In genomic region chr7:127768997-127769593, GRCm38 (mm10) we compare ENCODE assay signal across 7 mouse cellular contexts. TPM values are rescaled to one million over a fixed set of nuclear protein-coding genes. Genes with fewer than 3 reads are reported as not detected.
DNase-seq lines count a peak whose midpoint lies in the region; ATAC-seq lines count a peak whose summit lies in the region.

No protein-coding gene starts in this region.

- H3K9me3 ChIP-seq in intestine, embryonic 15.5 days: no peaks in the 10 kb centered on the region

- peak overlapping the region; percentile 91 for H3K27ac ChIP-seq in intestine, embryonic 15.5 days

- peak overlapping the region; percentile 60 for H3K4me3 ChIP-seq in intestine, embryonic 15.5 days (replicated peaks)

- H3K9ac ChIP-seq in intestine, embryonic 15.5 days: peak overlapping the region; percentile 89

- peak overlapping the region; percentile 89 for H3K4me2 ChIP-seq in intestine, embryonic 15.5 days (replicated peaks)

- under 1% methylated on average over 16 of the region's 16 CpGs for WGBS in intestine, embryonic 15.5 days

- peaks cover 18% of the 10 kb centered on the region; the same call in 1 of the 2 replicates for H3K36me3 ChIP-seq in intestine, embryonic 15.5 days

- intact Hi-C loops in gastrocnemius, postnatal 36 days (cut with DNase I): no loop called here
- intact Hi-C loops in left cerebral cortex, postnatal 25 days (cut with DNase I): no loop called here

- H3K27me3 ChIP-seq in intestine, embryonic 15.5 days (replicated peaks): no peaks in the 10 kb centered on the region

- peak; percentile 97 for DNase-seq in adrenal gland, adult 2 months
- DNase-seq in embryo, embryonic 10 days (ENCODE audit: low spot score): peak; percentile 97
- peak; percentile 91 for DNase-seq in gastrocnemius, postnatal 36 days
- DNase-seq in left cerebral cortex, postnatal 25 days (ENCODE audit: low spot score in 2 of 2): peak; percentile 97 to 99
- peak; percentile 94 for DNase-seq in mesoderm, embryonic 11.5 days (ENCODE audit: low read depth, low spot score)
- DNase-seq in right cerebral cortex, postnatal 4 days: peak; percentile 92

- H3K4me1 ChIP-seq in intestine, embryonic 15.5 days (replicated peaks): peaks cover 23% of the 10 kb centered on the region

- ATAC-seq in intestine, embryonic 15.5 days: peak; percentile 88

RNA-seq across cellular contexts. Expression of gene Orai3, which starts 0.5 kb away (rescaled TPM):
- total RNA-seq in adrenal gland, adult 2 months (2021): 10 to 100 TPM; 28.3 to 32.8 TPM
- 90.6 and 94.8 TPM in 2 replicates for polyA plus RNA-seq in adrenal gland, adult 2 months (2012; rRNA removed)
- 1 to 10 TPM; 8.4 to 9.2 TPM for total RNA-seq in gastrocnemius, postnatal 36 days (2021)
- 22.9 and 25.5 TPM in 2 replicates for polyA plus RNA-seq in intestine, embryonic 15.5 days (2015; fragmentation: Nextera tagmentation; extraction: Ambion mirVana)
- total RNA-seq in left cerebral cortex, postnatal 25 days (2021): 10 to 100 TPM; 23.1 to 23.7 TPM

RNA-seq across cellular contexts. Expression of gene Setd1a, which starts 7.4 kb away (rescaled TPM):
- total RNA-seq in adrenal gland, adult 2 months (2021): 10 to 100 TPM; 36.0 to 42.6 TPM
- polyA plus RNA-seq in adrenal gland, adult 2 months (2012; rRNA removed): 12.6 and 15.9 TPM in 2 replicates
- 10 to 100 TPM; 13.0 to 21.3 TPM for total RNA-seq in gastrocnemius, postnatal 36 days (2021)
- 15.2 and 17.4 TPM in 2 replicates for polyA plus RNA-seq in intestine, embryonic 15.5 days (2015; fragmentation: Nextera tagmentation; extraction: Ambion mirVana)
- total RNA-seq in left cerebral cortex, postnatal 25 days (2021): 10 to 100 TPM; 42.3 to 43.4 TPM

RNA-seq across cellular contexts. Expression of gene Gm49388, which starts 16.3 kb away (rescaled TPM):
- total RNA-seq in adrenal gland, adult 2 months (2021): 1 to 10 TPM; 2.2 to 4.6 TPM
- polyA plus RNA-seq in adrenal gland, adult 2 months (2012; rRNA removed): not detected in 2 replicates
- 1 to 10 TPM in 1 of 2 experiments, under 1 TPM in 1; 0.31 to 2.1 TPM for total RNA-seq in gastrocnemius, postnatal 36 days (2021)
- not detected in 2 replicates for polyA plus RNA-seq in intestine, embryonic 15.5 days (2015; fragmentation: Nextera tagmentation; extraction: Ambion mirVana)
- total RNA-seq in left cerebral cortex, postnatal 25 days (2021): 1 to 10 TPM; 3.5 to 4.5 TPM

RNA-seq across cellular contexts. Expression of gene Fbxl19, which starts 24.8 kb away (rescaled TPM):
- total RNA-seq in adrenal gland, adult 2 months (2021): 10 to 100 TPM in 1 of 2 experiments, 1 to 10 TPM in 1; 9.5 to 11.6 TPM
- 34.5 and 42.6 TPM in 2 replicates for polyA plus RNA-seq in adrenal gland, adult 2 months (2012; rRNA removed)
- total RNA-seq in gastrocnemius, postnatal 36 days (2021): 1 to 10 TPM; 1.9 to 2.5 TPM
- 3.2 and 4.3 TPM in 2 replicates for polyA plus RNA-seq in intestine, embryonic 15.5 days (2015; fragmentation: Nextera tagmentation; extraction: Ambion mirVana)
- total RNA-seq in left cerebral cortex, postnatal 25 days (2021): 10 to 100 TPM; 81.3 to 88.2 TPM

RNA-seq across cellular contexts. Expression of gene Hsd3b7, which starts 31.3 kb away (rescaled TPM):
- total RNA-seq in adrenal gland, adult 2 months (2021): 10 to 100 TPM; 45.5 to 46.2 TPM
- polyA plus RNA-seq in adrenal gland, adult 2 months (2012; rRNA removed): 83.9 and 86.5 TPM in 2 replicates
- total RNA-seq in gastrocnemius, postnatal 36 days (2021): 1 to 10 TPM; 5.5 to 5.6 TPM
- polyA plus RNA-seq in intestine, embryonic 15.5 days (2015; fragmentation: Nextera tagmentation; extraction: Ambion mirVana): 28.0 and 31.2 TPM in 2 replicates
- total RNA-seq in left cerebral cortex, postnatal 25 days (2021): 1 to 10 TPM; 3.6 to 6.8 TPM

Comparison
In these comparisons a context has a peak if more than half of its experiments do, and no peak if none do; other contexts are left out.
1. Peak in every context shown above with its lines: DNase-seq, ATAC-seq, H3K4me3 ChIP-seq and H3K27ac ChIP-seq.